Mouse (Mus musculus): ENCODE measurements around the gene Hint1.

- TF ChIP-seq EP300 (IDR thresholded peaks at IDR 0.05; ENCODE audit: insufficient read depth, low read depth, low read length) (no peak), CTCF (IDR thresholded peaks at IDR 0.05; ENCODE audit: low read depth, low read length) (peak; percentile 36), POLR2A (IDR thresholded peaks at IDR 0.05; ENCODE audit: insufficient read depth, low read length) (no peak)
These were observed 14.5 kb upstream of the Hint1 start for GRCm38 (mm10) chr11:54851656-54852055.

Measured in ES-Bruce4 (cell line).